Mouse (Mus musculus) lung, adult 2 months (tissue): Measurements from ENCODE around the gene Rnf11.

ENCODE experiments used
- CTCF ChIP-seq: fragments of 200-500 bp; IDR thresholded peaks from 2 replicates; pipeline ENCODE4 v1.5.1; 2011; ENCODE audit warnings: mild to moderate bottlenecking, low read length, control low read depth; ENCODE audit not compliant: insufficient read depth
- POLR2A ChIP-seq: fragments of 200-500 bp; IDR thresholded peaks from 2 replicates; pipeline ENCODE4 v1.6.1; 2011; ENCODE audit warnings: low read depth, mild to moderate bottlenecking, control low read depth, low read length, borderline replicate concordance; ENCODE audit errors: extremely low read depth

- TF ChIP-seq CTCF (no peak), POLR2A (no peak)
Measured at GRCm38 (mm10) chr4:109442649-109443048, 41.9 kb downstream of the Rnf11 start.
